Mouse (Mus musculus) E14TG2a.4 (cell line): ENCODE measurements around the gene Retreg3.

Experiments used
- CTCF ChIP-seq: conservative IDR thresholded peaks from 2 replicates; pipeline ENCODE4 v1.5.1; 2014; ENCODE audit warnings: low read length
- NANOG ChIP-seq: IDR thresholded peaks from 2 replicates; pipeline ENCODE4 v1.6.1; 2014; ENCODE audit warnings: borderline replicate concordance, low read length, mixed read lengths

DNA sequence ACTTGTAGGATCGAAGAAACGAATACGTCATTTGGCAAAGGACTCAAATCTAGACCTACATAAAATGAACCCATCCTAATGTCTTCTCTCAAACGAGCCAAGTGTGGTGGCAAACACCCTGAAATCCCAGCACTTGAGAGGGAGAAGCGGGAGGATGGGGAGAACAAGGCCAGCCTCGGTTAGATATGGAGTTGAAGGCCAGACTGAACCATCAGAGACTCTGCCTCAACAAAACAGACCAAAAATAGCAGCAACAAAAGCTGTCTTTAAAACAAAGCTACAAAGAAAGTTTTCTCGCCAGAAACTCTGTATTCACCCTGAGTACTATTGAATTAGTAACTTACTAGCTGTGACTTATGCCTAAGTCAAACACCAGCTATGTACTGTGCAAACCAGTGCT lies 17.3 kb upstream of the Retreg3 start:
- no peak for TF ChIP-seq CTCF
- no peak for TF ChIP-seq NANOG
